Mouse (Mus musculus) frontal cortex, postnatal 14 days (tissue): ENCODE measurements around the gene Epb41l4b.

Experiments
- DNase-seq, 2 experiments: peaks; one replicate each; pipeline ENCODE4 v3.0.0; 2022; ENCODE audit warnings: low spot score in 2 of 2

Gene Epb41l4b

GRCm38 (mm10) chr4:57114617-57115592 lies 28.3 kb downstream of the Epb41l4b start:
- DNase-seq, result no peak

GRCm38 (mm10) chr4:57113472-57114216 lies 29.6 kb downstream of the Epb41l4b start:
- no peak for DNase-seq

DNA sequence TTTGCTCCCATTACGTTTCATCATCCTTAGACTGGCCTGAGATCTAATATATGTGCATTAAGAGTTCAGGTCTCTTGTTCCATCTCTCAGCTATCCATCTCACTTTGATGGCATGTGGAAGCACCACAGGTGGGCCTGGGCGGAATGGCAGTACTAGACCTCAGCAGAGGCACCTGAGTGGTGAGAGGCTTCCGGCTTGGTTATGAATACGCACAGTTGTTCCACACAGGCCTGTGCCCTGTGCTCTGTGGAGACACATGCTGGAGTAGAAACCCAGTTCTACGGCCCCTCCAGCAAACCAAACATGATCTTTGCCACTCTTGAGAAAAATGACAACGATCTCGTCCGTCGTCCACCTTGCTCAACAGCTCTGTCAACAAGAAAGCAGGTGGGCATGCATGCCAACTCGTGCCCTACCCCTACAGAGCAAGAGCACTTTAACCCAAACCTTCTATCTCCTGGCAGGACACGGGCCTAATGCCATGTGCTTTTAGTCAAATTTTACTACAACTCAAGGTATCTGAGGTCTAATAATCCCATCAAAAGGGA lies 31.2 kb downstream of the Epb41l4b start:
- DNase-seq, result no peak

- DNase-seq, result no peak
These were observed 31.8 kb downstream of the Epb41l4b start for GRCm38 (mm10) chr4:57111411-57111810.

DNA sequence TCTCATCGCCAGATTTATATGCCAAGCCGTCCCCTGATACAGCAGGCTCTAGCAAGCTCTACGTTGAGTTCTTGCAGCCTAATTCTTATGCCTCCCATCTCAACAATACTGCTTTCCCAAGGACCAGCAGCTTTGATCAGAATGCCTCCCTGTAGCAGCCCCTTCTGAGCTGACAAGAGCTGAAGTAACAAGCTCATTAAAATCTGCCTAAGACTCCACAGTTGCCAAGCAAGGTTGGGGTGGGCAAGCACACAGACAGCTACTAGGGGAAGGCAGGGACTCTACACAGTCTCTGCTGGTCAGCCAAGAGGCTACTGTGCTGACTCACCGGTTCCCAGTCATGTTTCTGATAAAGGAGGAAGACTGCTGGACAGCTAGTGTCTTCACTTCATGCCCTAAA lies 33.7 kb downstream of the Epb41l4b start:
- no peak for DNase-seq

GRCm38 (mm10) chr4:57105339-57105738 lies 37.9 kb downstream of the Epb41l4b start:
- no peak for DNase-seq

DNA sequence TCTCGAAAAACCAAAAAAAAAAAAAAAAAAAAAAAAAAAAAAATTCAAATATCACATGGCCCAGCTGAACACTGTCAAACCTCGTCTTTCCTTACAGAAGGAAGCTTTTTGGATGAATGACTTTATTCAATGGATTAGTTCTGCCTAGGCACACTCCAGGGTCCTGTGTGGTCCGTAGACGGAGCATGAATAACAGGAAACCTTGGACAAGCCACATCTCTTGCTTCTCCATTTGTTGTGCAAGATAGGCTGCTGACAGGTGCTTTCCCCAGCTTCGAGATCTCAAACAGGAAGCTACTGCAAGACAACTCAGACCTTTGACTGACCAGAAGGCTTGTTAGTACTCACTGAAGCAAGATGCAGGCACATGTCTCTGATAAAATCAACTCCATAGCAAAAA lies 39.4 kb downstream of the Epb41l4b start:
- DNase-seq, result no peak

DNA sequence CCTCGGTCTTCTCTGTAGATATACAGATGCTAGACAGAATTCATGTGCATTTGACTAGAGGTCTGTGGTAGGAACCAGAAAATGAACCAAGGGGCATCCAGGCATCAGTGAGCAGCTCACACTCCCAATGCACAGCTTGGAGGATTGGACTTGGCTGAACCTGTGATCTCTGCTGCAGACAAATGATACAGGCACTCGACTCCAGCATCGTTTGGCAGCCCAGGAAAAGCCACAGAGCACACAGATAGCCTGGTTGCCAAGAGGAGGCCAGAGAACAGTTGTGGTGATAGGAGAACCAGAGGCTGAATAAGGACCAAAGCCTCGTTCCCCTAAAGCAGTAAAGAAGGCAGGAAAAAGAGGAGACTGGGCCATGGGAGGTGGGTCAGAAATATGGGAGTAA lies 42.1 kb downstream of the Epb41l4b start:
- no peak for DNase-seq

DNA sequence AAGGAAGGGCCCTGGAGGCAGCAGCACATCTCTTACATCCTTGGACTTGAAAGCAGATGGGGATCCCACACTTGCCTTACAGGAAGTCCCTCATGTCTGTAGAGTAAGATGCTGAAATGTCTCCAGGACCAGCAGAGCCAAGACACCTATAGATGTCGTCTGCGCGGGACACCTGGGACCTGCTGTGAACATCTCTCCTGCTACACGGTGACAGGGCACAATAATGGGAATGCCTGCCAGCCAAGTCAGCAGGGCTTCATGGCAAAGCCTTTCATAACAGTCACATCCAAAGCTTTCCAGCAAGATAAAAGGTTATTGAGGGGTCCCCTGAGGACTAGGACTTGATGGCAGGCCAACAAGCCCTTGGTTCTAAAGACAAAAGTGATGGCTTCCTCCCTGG lies 45.8 kb downstream of the Epb41l4b start:
- DNase-seq, result no peak

- peak in 1 of 2 experiments; percentile 14 for DNase-seq
These were observed 47.7 kb downstream of the Epb41l4b start for GRCm38 (mm10) chr4:57095569-57095968.

DNA sequence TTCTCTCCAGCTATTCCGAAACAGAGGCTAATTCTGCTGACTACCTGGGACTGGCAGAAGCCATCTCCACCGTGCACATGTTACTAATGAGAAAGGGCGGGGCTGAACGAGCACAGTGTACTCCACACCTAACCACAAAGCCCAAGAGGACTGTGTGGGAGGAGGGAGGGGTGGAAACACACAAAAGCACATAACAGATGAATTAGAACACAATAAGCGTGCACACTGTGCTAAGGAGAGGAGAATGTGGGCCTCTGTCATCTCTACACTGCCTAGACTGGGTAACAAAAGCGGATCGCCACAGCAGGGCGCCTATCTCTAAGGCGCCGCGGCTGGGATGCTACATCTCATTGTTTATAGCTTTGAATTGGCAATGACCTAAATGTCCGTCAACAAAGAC lies 51.9 kb downstream of the Epb41l4b start:
- no peak for DNase-seq

- DNase-seq, result no peak
These were observed 54.9 kb downstream of the Epb41l4b start for GRCm38 (mm10) chr4:57088301-57088700.

DNA sequence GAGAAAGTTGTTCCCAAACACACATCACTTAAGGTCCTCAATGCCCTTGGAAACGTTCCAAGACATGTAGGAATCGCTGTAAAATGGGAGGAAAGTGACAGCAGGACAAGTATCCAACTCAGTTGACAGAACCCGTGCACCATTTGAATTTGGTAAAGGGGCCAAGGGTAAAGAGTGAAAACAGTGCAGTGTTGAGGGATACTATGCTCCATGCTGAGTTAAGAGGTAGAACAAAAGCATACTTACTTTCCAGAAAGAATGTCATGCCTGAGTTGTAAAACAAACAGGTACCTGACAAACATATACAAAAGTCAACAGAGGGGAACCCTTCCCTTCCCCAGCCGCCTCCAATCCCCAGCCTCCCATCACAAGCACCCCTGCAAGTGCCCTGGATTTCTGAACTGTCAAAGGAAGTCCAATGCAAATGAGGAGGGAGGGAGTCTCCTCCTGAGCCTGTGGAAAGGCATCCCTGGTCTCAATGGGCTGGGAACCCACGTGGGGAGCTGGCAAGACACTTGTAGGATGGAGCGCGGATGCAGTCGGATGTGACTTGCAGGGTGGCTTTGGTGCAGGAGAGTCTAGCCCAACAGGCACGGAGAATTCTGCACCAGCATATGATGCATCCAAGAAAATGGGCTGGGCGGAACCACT lies 57.4 kb downstream of the Epb41l4b start:
- no peak for DNase-seq

DNA sequence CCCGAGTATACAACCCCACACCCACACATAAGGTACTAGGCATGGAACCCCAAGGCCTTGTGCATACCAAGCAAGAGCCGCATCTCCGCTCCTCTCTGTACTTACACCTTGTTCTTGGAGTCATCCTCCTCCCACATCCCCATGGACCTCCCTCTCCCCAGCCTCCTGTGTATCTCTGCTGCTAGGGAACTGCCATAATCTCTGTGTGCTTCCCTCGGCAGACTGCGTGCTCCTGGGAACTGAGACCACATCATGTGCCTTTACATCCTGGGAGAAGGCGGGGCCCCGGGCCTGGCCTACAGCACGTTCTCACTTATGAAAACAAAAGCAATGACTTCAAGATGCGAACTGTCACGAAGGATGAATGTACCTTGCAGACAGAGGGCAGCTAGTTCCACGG lies 59.6 kb downstream of the Epb41l4b start:
- no peak for DNase-seq

- no peak for DNase-seq
These were observed 60.3 kb downstream of the Epb41l4b start for GRCm38 (mm10) chr4:57082775-57083428.

GRCm38 (mm10) chr4:57081463-57081862 lies 61.8 kb downstream of the Epb41l4b start:
- no peak for DNase-seq

DNA sequence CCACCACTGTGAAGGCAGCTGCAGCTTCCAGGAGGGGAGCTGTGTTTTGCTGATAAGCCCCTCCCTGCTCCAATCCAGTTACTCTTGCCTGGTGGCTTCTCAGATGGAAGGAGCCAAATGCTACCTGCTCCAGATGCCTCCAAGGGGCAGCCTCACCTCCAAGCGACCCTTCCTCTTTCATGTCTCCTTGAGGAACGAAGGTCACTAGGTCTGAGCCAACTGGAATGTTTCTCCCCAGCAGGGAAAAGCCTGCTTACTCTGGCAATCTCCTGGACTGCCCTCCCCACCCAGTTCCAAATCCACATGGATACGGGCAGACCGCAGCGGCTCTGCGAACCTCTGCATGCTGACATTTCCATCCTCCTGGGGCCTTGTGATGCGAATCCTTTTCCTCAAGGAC lies 69.4 kb downstream of the Epb41l4b start:
- no peak for DNase-seq

GRCm38 (mm10) chr4:57073174-57073573 lies 70.1 kb downstream of the Epb41l4b start:
- DNase-seq, result no peak

- no peak for DNase-seq
These were observed 72.6 kb downstream of the Epb41l4b start for GRCm38 (mm10) chr4:57070640-57071039.

GRCm38 (mm10) chr4:57068397-57068796 lies 74.8 kb downstream of the Epb41l4b start:
- no peak for DNase-seq

DNA sequence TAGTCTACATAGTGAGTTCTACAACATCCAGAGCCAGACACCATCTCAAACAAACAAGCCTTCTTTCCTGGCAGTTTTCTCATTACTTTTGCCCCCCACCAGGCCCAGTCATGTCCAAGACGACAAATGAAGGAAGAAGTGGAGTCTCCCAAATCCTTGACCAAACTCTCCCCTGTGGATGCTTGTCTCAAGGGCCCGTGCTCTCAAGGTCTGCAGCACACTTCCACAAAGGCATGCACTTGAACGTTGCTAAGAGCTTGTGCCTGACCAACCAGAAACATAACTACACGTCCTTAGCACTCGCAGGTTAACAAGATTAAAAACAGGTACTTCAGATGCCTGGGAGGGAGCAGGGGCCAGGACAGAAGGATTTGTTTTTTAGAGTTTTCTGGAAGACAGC lies 75.4 kb downstream of the Epb41l4b start:
- no peak for DNase-seq
